Comparison of ENCODE assay signal across 12 mouse cellular contexts in the genomic region with DNA sequence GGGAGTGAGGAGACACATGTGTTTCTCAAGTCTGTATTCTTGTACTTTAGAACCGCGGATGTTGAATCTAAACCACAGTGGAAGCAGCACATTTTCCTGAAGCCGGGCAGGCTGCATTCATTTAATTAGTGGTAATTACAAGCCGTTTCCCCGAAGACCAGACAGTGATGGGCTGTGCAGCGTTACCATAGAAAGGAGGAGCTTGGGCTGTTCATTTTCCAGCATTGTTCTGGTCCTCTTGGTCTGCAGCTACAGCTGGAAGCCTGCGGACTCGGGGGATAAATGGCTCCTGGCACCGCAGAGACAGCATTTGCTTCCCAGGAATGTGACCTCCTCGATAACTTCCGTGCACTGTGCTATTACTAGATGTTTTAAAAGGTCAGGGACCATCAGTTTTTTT. TPM values are rescaled to one million over a fixed set of nuclear protein-coding genes. Genes with fewer than 3 reads are reported as not detected.
DNase-seq lines count a peak whose midpoint lies in the region; ATAC-seq and TF ChIP-seq lines count a peak whose summit lies in the region.
"Had no signal": no experiment of that assay in that cellular context is flagged by ENCODE, and none has a peak within 500 bp of the region (broad histone marks: within the 10 kb centered on the region; RNA-seq: fewer than 3 reads in every experiment).

No protein-coding gene starts in this region.

- H3K4me2 ChIP-seq in forebrain, embryonic 15.5 days (replicated peaks), result peak overlapping the region; percentile 21
- H3K4me2 ChIP-seq in midbrain, embryonic 11.5 days, result peak overlapping the region; percentile 19; the same call in 1 of the 2 replicates

- 0 out of 2 replicates have a peak, but pooled peaks cover 4% of the 10 kb centered on the region for H3K27me3 ChIP-seq in E14TG2a.4 (ENCODE audit: insufficient read depth, low read length)
- peaks cover 15% of the 10 kb centered on the region for H3K27me3 ChIP-seq in forebrain, embryonic 15.5 days
- H3K27me3 ChIP-seq in midbrain, embryonic 11.5 days (ENCODE audit: control insufficient read depth, insufficient read depth, low read length), result no peaks in the 10 kb centered on the region

- no peak overlapping the region for H3K27ac ChIP-seq in forebrain, embryonic 15.5 days (replicated peaks)
- no peak overlapping the region for H3K27ac ChIP-seq in midbrain, embryonic 11.5 days (ENCODE audit: low read depth, low read length)
- H3K27ac ChIP-seq: macrophage had no signal

- H3K36me3 ChIP-seq in E14TG2a.4 (ENCODE audit: insufficient read depth, low read length), result no peaks in the 10 kb centered on the region
- no peaks in the 10 kb centered on the region for H3K36me3 ChIP-seq in forebrain, embryonic 15.5 days
- no peaks in the 10 kb centered on the region for H3K36me3 ChIP-seq in midbrain, embryonic 11.5 days (ENCODE audit: control insufficient read depth, insufficient read depth, low read length)
- H3K36me3 ChIP-seq: G1E had no signal

- no peaks in the 10 kb centered on the region for H3K9me3 ChIP-seq in E14TG2a.4 (ENCODE audit: low read length)
- no peaks in the 10 kb centered on the region for H3K9me3 ChIP-seq in forebrain, embryonic 15.5 days
- no peaks in the 10 kb centered on the region for H3K9me3 ChIP-seq in midbrain, embryonic 11.5 days (ENCODE audit: control insufficient read depth, low read length)
- H3K9me3 ChIP-seq: G1E had no signal

- no peak overlapping the region for H3K9ac ChIP-seq in forebrain, embryonic 15.5 days (replicated peaks)
- H3K9ac ChIP-seq in midbrain, embryonic 11.5 days (ENCODE audit: low read length), result no peak overlapping the region

- no peak for TF ChIP-seq CTCF in E14TG2a.4 (conservative IDR thresholded peaks at IDR 0.05; ENCODE audit: low read length)

- peak; percentile 43 for DNase-seq in R1 (ENCODE audit: low read depth, low spot score)
- DNase-seq in midbrain, embryonic 11.5 days (ENCODE audit: low spot score, missing footprints), result peak; percentile 85
- DNase-seq in ovary, postnatal 14 days (ENCODE audit: low spot score), result no peak
- no peak for DNase-seq in heart, adult 8-10 months (ENCODE audit: low spot score)
- DNase-seq in layer of hippocampus, postnatal 14 days (ENCODE audit: low spot score in 2 of 2), result no peak
- DNase-seq: right cerebral cortex, adult 18-20 months; thymus, adult 18-20 months had no signal

- H3K4me3 ChIP-seq in E14TG2a.4 (replicated peaks; ENCODE audit: low read length), result peak overlapping the region; percentile 13; the same call in 1 of the 2 replicates
- H3K4me3 ChIP-seq in forebrain, embryonic 15.5 days, result no peak overlapping the region
- no peak overlapping the region for H3K4me3 ChIP-seq in midbrain, embryonic 11.5 days (ENCODE audit: low read depth, low read length)

- WGBS in forebrain, embryonic 15.5 days, result 4% methylated on average over 11 of the region's 11 CpGs
- 15% methylated on average over 11 of the region's 11 CpGs for WGBS in midbrain, embryonic 11.5 days

- peaks cover 16% of the 10 kb centered on the region for H3K4me1 ChIP-seq in E14TG2a.4 (replicated peaks; ENCODE audit: low read depth, low read length)
- H3K4me1 ChIP-seq in forebrain, embryonic 15.5 days, result peaks cover 4% of the 10 kb centered on the region; the same call in 1 of the 2 replicates
- no peaks in the 10 kb centered on the region for H3K4me1 ChIP-seq in midbrain, embryonic 11.5 days (ENCODE audit: control insufficient read depth, insufficient read depth, low read length)

- no peak; the same call in 1 of the 2 replicates for ATAC-seq in forebrain, embryonic 15.5 days (replicated peaks)
- no peak for ATAC-seq in midbrain, embryonic 11.5 days (ENCODE audit: low FRiP score)

RNA-seq across cellular contexts. Expression of gene Otp, which starts 37.6 kb away (rescaled TPM):
- polyA plus RNA-seq in forebrain, embryonic 15.5 days (2015; fragmentation: Nextera tagmentation; extraction: Ambion mirVana), result 1.4 and 3.6 TPM in 2 replicates
- 2.0 and 2.4 TPM in 2 replicates for polyA plus RNA-seq in midbrain, embryonic 11.5 days (2014; fragmentation: Nextera tagmentation; extraction: Ambion mirVana)
- not detected for total RNA-seq in heart, adult 8-10 months (2022)
- total RNA-seq in layer of hippocampus, postnatal 14 days (2021), result not detected
- total RNA-seq: G1E had no signal
- polyA plus RNA-seq: heart, embryonic 16.5 days; macrophage had no signal

Comparison
In these comparisons a context has a peak if more than half of its experiments do, and no peak if none do; other contexts are left out.
1. DNase-seq: peak in R1 (single experiment) and midbrain, embryonic 11.5 days (single experiment); none in ovary, postnatal 14 days (single experiment), heart, adult 8-10 months (single experiment) and layer of hippocampus, postnatal 14 days (0 of 2).